Mouse (Mus musculus) intestine, postnatal 0 days (tissue): ENCODE data around the gene Lin7a. TPM values are rescaled to one million over a fixed set of nuclear protein-coding genes. Genes with fewer than 3 reads are reported as not detected.
A peak's percentile ranks its signal among the peaks of the same experiment; 100 is the strongest.

Experiments
- ATAC-seq: fragments of 200-750 bp; cut with Nextera tagmentation; 2 replicates; pipeline ENCODE4 v1.8.0; 2017; ENCODE audit warnings: mild to moderate bottlenecking, moderate TSS enrichment, moderate library complexity
- H3K27ac ChIP-seq: fragments of 300-500 bp; sonication (generic); 2 replicates; pipeline ENCODE4 v1.5.1; 2014; ENCODE audit warnings: mild to moderate bottlenecking, low read depth, low read length, moderate library complexity
- H3K27me3 ChIP-seq: fragments of 300-500 bp; sonication (generic); replicated peaks from 2 replicates; pipeline ENCODE4 v1.6.1; 2014; ENCODE audit warnings: low read length, mixed read lengths; ENCODE audit not compliant: control insufficient read depth, insufficient read depth
- H3K36me3 ChIP-seq: fragments of 300-500 bp; sonication (generic); 2 replicates; pipeline ENCODE4 v1.6.1; 2014; ENCODE audit warnings: mild to moderate bottlenecking, moderate library complexity; ENCODE audit not compliant: control insufficient read depth, insufficient read depth
- H3K4me1 ChIP-seq: fragments of 300-500 bp; sonication (generic); replicated peaks from 2 replicates; pipeline ENCODE4 v1.6.1; 2014; ENCODE audit warnings: antibody characterized with exemption, low read length, mixed read lengths; ENCODE audit not compliant: control insufficient read depth, insufficient read depth
- H3K4me2 ChIP-seq: fragments of 300-500 bp; sonication (generic); replicated peaks from 2 replicates; pipeline ENCODE4 v1.6.1; 2014; ENCODE audit warnings: low read depth, mild to moderate bottlenecking, moderate library complexity
- H3K4me3 ChIP-seq: fragments of 300-500 bp; sonication (generic); 2 replicates; pipeline ENCODE4 v1.5.1; 2014; ENCODE audit warnings: low read depth, low read length
- H3K9ac ChIP-seq: fragments of 300-500 bp; sonication (generic); 2 replicates; pipeline ENCODE4 v1.6.1; 2014; ENCODE audit warnings: mild to moderate bottlenecking, low read depth, low read length
- H3K9me3 ChIP-seq: fragments of 300-500 bp; sonication (generic); 2 replicates; pipeline ENCODE4 v1.6.1; 2016; ENCODE audit warnings: mixed run types; ENCODE audit not compliant: control insufficient read depth
- CTCF ChIP-seq: sonication (generic); IDR thresholded peaks from 2 replicates; pipeline ENCODE4 v1.5.1; 2016; ENCODE audit warnings: low read depth, mild to moderate bottlenecking, control low read depth, antibody characterized with exemption, moderate library complexity
- WGBS: fragments of 180-500 bp; shearing (Covaris S2); extraction: QIAGEN DNeasy Blood & Tissue Kit; methylation state at CpG from one replicate; pipeline ENCODE4 v1.1.7; 2014; 5-methylcytosine and 5-hydroxymethylcytosine counted together
- polyA plus RNA-seq: library from polyadenylated mRNA; unstranded; fragments of >200 nt; fragmentation: Nextera tagmentation; extraction: Ambion mirVana; gene quantifications from 2 replicates; pipeline ENCODE4 v1.2.1, GENCODE M21; 2015

The Lin7a gene
- 0.90 and 0.92 TPM in 2 replicates for polyA plus RNA-seq

DNA sequence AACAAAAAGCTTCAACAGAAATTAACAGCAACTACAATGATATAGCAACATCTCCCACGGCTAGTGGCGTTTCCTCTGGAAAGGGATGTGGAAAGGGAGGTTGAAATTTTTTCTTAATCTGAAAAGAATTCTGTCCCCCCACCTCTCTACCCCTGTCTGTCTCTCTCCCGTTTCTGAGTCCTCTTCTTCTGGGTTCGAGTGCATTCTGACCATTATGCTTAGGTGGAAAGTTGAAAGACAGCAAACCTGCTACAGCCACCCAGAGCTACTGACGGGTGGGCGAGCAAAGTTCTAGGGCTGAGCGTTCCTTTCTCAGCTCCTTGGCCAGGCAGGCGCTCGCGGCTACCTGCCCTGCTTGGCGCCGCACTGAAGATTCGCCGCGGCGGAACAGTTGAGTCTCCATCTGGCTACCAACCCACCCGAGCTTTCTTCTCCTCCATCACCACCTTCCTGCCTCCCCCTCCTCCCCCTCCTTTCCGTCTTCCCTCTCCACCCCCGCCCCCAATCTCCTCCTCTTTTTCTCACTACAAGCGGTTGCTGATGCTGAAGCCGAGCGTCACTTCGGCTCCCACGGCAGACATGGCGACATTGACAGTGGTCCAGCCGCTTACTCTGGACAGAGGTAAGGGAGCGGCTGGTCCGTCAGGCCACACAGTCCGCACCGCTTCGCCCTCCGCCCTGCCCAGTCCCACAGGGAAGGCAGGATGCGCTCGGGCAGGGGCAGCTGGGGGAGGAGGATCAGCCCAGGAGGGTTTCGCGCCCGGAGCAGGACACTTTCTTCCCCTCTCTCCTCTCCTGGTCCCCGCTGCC, at the start of gene Lin7a:
Gene Lin7a (plus strand): TSS at position 366 of the 810 bp plus-strand sequence.
- peak within 1 kb of the TSS; percentile 31 for H3K9ac ChIP-seq
- no peaks in the 10 kb centered on the region for H3K9me3 ChIP-seq
- H3K4me2 ChIP-seq: peak within 1 kb of the TSS; percentile 98
- peaks cover 18% of the 10 kb centered on the region; the same call in 1 of the 2 replicates for H3K27me3 ChIP-seq
- no peak within 1 kb of the TSS for H3K27ac ChIP-seq
- H3K36me3 ChIP-seq: no peaks in the 10 kb centered on the region
- H3K4me1 ChIP-seq: no peaks in the 10 kb centered on the region
- H3K4me3 ChIP-seq: peak within 1 kb of the TSS; percentile 62
- 4% methylated on average over 37 of the region's 38 CpGs for WGBS
- no peak for TF ChIP-seq CTCF
- ATAC-seq: peak; percentile 28; the same call in 1 of the 2 replicates

DNA sequence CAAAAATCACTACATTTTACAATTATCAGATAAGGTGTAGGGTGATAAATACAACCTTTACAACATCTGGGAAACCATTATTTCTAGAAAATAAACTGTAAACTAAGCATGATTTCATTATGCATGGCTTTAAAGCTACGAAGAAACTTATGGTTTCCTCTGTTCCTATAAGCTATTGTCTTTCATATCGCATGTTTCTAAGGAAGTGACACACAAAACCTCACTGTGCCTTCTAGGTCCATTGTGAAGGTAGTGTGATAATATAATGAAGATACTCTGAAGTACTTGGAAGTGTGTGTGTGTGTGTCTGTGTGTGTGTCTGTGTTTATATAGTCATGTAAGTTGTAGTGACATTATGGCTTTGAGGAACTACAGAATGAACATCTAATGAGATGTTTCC, 49.8 kb upstream of the Lin7a start:
- Histone ChIP-seq H3K27me3 (no peaks in the 10 kb centered on the region), H3K9ac (no peak overlapping the region), H3K9me3 (no peaks in the 10 kb centered on the region), H3K36me3 (no peaks in the 10 kb centered on the region), H3K4me1 (no peaks in the 10 kb centered on the region), H3K4me2 (no peak overlapping the region), H3K4me3 (no peak overlapping the region), H3K27ac (no peak overlapping the region)
- 89% methylated on average over 2 of the region's 2 CpGs for WGBS
- TF ChIP-seq CTCF: no peak
- ATAC-seq: no peak

- Histone ChIP-seq H3K4me1 (no peaks in the 10 kb centered on the region), H3K9me3 (no peaks in the 10 kb centered on the region), H3K27me3 (no peaks in the 10 kb centered on the region), H3K4me3 (no peak overlapping the region), H3K4me2 (no peak overlapping the region), H3K27ac (no peak overlapping the region), H3K9ac (no peak overlapping the region), H3K36me3 (no peaks in the 10 kb centered on the region)
- no peak for TF ChIP-seq CTCF
- no peak for ATAC-seq
- WGBS: 74% methylated on average over 8 of the region's 8 CpGs
These were observed 48.9 kb upstream of the Lin7a start for GRCm38 (mm10) chr10:107222406-107223185.

GRCm38 (mm10) chr10:107223186-107223440, 48.4 kb upstream of the Lin7a start:
- H3K36me3 ChIP-seq: no peaks in the 10 kb centered on the region
- ATAC-seq: no peak
- no peaks in the 10 kb centered on the region for H3K27me3 ChIP-seq
- H3K4me3 ChIP-seq: no peak overlapping the region
- H3K4me1 ChIP-seq: no peaks in the 10 kb centered on the region
- H3K9me3 ChIP-seq: no peaks in the 10 kb centered on the region
- no peak for TF ChIP-seq CTCF
- H3K9ac ChIP-seq: no peak overlapping the region
- WGBS: 93% methylated on average over 3 of the region's 3 CpGs
- H3K27ac ChIP-seq: no peak overlapping the region
- H3K4me2 ChIP-seq: no peak overlapping the region

- no peak overlapping the region for H3K27ac ChIP-seq
- H3K9me3 ChIP-seq: no peaks in the 10 kb centered on the region
- no peak overlapping the region for H3K4me3 ChIP-seq
- H3K27me3 ChIP-seq: no peaks in the 10 kb centered on the region
- no peaks in the 10 kb centered on the region for H3K4me1 ChIP-seq
- H3K36me3 ChIP-seq: no peaks in the 10 kb centered on the region
- no peak for TF ChIP-seq CTCF
- H3K9ac ChIP-seq: no peak overlapping the region
- ATAC-seq: no peak
- no peak overlapping the region for H3K4me2 ChIP-seq
- 88% methylated on average over 3 of the region's 3 CpGs for WGBS
These were observed 47.7 kb upstream of the Lin7a start for GRCm38 (mm10) chr10:107223821-107224220.

DNA sequence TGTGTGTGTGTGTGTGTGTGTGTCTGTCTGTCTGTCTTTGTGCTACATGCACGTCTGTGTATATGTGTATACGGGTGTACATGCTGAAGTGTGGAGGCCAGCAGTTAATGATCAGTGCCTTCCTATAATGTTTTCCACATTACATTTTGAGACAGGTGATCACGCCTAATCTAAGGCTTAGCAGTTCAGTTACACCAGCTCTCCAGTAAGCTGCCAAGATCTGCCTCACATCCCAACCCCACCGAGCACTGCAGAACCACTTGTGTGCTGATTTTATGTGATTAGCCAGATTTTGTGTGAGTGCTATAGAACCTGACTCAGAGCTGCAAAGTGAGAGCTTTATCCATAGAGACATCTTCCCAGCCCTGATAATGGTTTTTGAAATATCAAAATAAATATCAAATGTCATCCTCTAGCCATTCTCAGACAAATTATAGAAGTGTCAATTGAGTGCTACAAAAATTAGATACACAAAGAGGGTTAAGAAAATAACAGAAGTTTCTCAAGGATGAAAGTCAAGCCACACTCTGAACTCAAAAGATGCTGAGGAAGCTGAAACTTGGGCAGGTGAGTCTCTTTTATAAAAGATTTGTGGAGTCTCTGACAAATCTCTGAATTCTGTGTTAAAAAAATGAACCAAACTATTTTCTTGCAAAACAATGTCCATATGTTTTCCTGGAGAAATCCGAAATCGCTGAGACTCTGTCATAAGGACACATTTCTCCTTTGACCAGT, 46.7 kb upstream of the Lin7a start:
- Histone ChIP-seq H3K36me3 (no peaks in the 10 kb centered on the region), H3K9ac (no peak overlapping the region), H3K27me3 (no peaks in the 10 kb centered on the region), H3K4me2 (no peak overlapping the region), H3K27ac (no peak overlapping the region), H3K9me3 (no peaks in the 10 kb centered on the region), H3K4me1 (no peaks in the 10 kb centered on the region), H3K4me3 (no peak overlapping the region)
- no peak for TF ChIP-seq CTCF
- no peak for ATAC-seq
- 88% methylated on average over 6 of the region's 6 CpGs for WGBS
